Mouse (Mus musculus): ENCODE measurements at regions not wholly inside any gene's neighbourhood (a gene's known extent, or its start where the extent isn't known, plus 50 kb on each side); places are given as distances from the start of the nearest gene placed in this dataset.
"Not testable (repeated sequence)": the region's sequence is repeated elsewhere in the genome, so short reads cannot be mapped to it uniquely, and the experiment has no call there.

- in situ Hi-C loops (cut with MboI, MseI), result no loop called here
Observed at GRCm38 (mm10) chr9:4234796-4235195, 74.5 kb downstream of the Aasdhppt start.

- in situ Hi-C loops (cut with MboI, MseI), result not testable (repeated sequence)
Observed at GRCm38 (mm10) chr9:4214571-4214970, 94.7 kb downstream of the Aasdhppt start.

DNA sequence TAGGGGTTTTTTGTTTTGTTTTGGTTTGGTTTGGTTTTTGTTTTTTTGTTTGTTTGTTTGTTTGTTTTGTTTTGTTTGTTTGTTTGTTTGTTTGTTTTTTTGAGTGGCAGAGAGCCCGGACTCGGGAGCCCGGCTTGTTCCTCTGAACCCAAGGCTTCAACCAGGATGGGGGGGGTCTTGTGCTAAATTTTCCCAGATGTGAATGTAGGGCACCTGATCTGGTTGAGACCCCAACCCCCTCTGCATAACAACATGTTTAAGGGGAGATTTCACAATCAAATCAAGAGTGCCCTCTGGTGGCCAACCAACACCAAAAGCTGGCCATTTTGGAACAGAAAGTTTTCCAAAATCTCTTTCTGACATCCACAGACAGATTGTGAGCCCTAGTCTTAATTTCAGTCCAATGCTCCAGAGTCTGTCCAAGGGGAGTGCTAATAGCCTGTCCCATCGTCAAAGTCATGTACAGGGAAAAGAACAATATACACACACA, 99.2 kb downstream of the Aasdhppt start:
- in situ Hi-C loops (cut with MboI, MseI), result no loop called here

DNA sequence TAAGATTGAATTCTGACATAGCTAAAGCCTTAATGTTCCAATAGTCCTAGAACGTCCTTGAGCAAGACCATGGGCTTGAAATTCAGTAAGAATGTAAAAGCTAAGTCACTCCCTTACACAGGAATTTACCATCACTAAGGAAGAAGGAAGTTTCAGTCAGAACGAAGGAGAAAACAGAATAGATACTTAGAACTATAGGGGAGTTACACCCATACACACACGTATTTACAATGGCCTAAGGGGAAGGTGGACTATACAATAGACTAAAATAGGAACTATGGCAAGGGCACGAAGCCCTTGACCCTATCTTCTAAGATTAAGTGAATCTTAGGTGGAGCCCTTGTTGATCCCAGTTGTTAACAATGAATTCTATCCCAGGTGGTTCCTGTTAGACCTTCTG, 116.5 kb downstream of the Aasdhppt start:
- in situ Hi-C loops (cut with MboI, MseI), result not testable (repeated sequence)

DNA sequence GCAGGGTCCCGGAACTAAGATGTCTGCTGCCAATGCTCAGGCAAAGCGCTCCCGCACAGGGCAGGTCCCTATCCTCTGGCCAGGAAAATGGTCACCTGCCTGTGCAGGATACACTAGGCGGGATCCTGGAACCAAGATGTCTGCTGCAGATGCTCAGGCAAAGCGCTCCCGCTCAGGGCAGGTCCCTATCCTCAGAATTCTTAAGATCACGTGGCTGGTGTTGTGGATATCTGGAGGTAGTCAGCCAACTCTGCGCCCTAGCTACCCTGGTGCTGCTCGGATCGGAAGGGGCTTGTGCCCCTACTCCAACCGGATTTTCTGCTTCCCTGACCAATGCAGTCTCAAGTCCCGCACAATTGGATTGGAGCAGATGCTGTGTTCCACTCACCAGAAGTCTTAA, 153.3 kb downstream of the Aasdhppt start:
- in situ Hi-C loops (cut with MboI, MseI), result not testable (repeated sequence)

GRCm38 (mm10) chr9:4138829-4139228, 170.4 kb downstream of the Aasdhppt start:
- in situ Hi-C loops (cut with MboI, MseI), result not testable (repeated sequence)

GRCm38 (mm10) chr9:4092518-4092917, 216.8 kb downstream of the Aasdhppt start:
- in situ Hi-C loops (cut with MboI, MseI), result no loop called here

GRCm38 (mm10) chr9:4082668-4083067, 226.6 kb downstream of the Aasdhppt start:
- in situ Hi-C loops (cut with MboI, MseI), result not testable (repeated sequence)

DNA sequence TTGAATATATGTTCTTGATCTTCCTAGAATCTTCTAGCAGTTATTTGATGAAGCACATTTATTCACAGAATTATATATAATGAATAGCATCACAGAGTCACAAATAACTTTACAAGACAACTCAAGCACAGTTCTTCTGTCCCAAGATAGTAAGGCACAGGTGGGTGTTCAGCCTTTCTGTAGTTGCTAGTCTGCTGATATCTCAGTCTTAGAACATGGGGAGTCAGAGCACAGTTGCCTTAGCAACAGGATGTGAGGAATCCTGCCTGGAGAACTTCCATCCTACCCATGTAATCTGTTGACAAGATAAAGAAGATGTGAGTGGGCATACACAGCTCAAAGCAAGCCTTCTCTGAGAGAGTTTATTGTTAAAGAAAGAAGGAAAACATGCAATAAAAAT, 248.2 kb downstream of the Aasdhppt start:
- in situ Hi-C loops (cut with MboI, MseI), result no loop called here

- in situ Hi-C loops (cut with MboI, MseI), result no loop called here
Observed at GRCm38 (mm10) chr9:4048749-4049148, 260.5 kb downstream of the Aasdhppt start.

- in situ Hi-C loops (cut with MboI, MseI), result not testable (repeated sequence)
Observed at GRCm38 (mm10) chr9:4047654-4048053, 261.6 kb downstream of the Aasdhppt start.

- in situ Hi-C loops (cut with MboI, MseI), result no loop called here
Observed at GRCm38 (mm10) chr9:4040871-4041665, 268.2 kb downstream of the Aasdhppt start.

- in situ Hi-C loops (cut with MboI, MseI), result not testable (repeated sequence)
Observed at GRCm38 (mm10) chr9:4027181-4027580, 282.1 kb downstream of the Aasdhppt start.

GRCm38 (mm10) chr9:4020093-4020492, 289.2 kb downstream of the Aasdhppt start:
- in situ Hi-C loops (cut with MboI, MseI), result loop anchor here (25.0 kb wide), 1 partner anchor 883 kb away; no protein-coding TSS in a partner anchor

DNA sequence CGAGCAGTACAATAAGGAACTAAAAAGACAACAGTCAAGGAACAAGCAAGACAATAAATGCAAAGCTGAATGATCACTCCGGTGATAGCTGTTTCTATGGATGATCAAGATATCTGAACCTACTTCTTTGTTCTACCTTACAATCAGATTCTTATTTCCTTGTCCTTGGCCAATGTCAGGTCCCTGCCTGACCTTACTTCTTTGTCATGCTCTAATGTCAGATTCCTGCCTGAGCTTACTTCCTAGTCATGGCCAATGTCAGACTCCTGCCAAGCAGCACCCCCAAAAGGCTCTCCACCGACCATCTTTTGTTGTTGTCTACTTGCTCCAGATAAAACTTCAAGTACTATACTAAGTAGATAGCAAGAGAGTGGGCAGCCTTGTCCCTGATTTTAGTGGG, 312.6 kb downstream of the Aasdhppt start:
- in situ Hi-C loops (cut with MboI, MseI), result no loop called here

DNA sequence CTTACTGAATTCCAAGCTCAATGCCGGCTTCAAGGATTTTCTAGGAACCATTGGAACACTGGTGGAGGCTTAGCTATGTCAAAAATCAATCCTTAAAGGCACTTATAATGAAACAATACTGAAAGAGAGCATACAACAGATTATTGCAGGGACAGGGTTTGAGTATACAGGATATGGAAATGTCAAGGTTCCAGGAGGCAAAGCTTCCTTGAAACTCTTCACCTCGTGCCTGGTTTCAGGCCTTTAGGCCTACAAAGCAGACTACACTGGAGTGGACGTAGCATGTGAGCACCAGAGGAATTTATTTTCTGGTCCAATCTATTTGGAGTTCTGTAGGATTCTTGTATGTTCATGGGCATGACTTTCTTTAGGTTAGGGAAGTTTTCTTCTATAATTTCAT, 320.9 kb downstream of the Aasdhppt start:
- in situ Hi-C loops (cut with MboI, MseI), result not testable (repeated sequence)

GRCm38 (mm10) chr9:3987971-3988370, 321.3 kb downstream of the Aasdhppt start:
- in situ Hi-C loops (cut with MboI, MseI), result not testable (repeated sequence)
